Mouse (Mus musculus) intestine, postnatal 0 days (tissue): ENCODE data around the gene Epn1. TPM values are rescaled to one million over a fixed set of nuclear protein-coding genes. Genes with fewer than 3 reads are reported as not detected.
A peak's percentile ranks its signal among the peaks of the same experiment; 100 is the strongest.

Source experiments
- ATAC-seq: fragments of 200-750 bp; cut with Nextera tagmentation; 2 replicates; pipeline ENCODE4 v1.8.0; 2017; ENCODE audit warnings: mild to moderate bottlenecking, moderate TSS enrichment, moderate library complexity
- H3K27ac ChIP-seq: fragments of 300-500 bp; sonication (generic); 2 replicates; pipeline ENCODE4 v1.5.1; 2014; ENCODE audit warnings: mild to moderate bottlenecking, low read depth, low read length, moderate library complexity
- H3K27me3 ChIP-seq: fragments of 300-500 bp; sonication (generic); replicated peaks from 2 replicates; pipeline ENCODE4 v1.6.1; 2014; ENCODE audit warnings: low read length, mixed read lengths; ENCODE audit not compliant: control insufficient read depth, insufficient read depth
- H3K36me3 ChIP-seq: fragments of 300-500 bp; sonication (generic); 2 replicates; pipeline ENCODE4 v1.6.1; 2014; ENCODE audit warnings: mild to moderate bottlenecking, moderate library complexity; ENCODE audit not compliant: control insufficient read depth, insufficient read depth
- H3K4me1 ChIP-seq: fragments of 300-500 bp; sonication (generic); replicated peaks from 2 replicates; pipeline ENCODE4 v1.6.1; 2014; ENCODE audit warnings: antibody characterized with exemption, low read length, mixed read lengths; ENCODE audit not compliant: control insufficient read depth, insufficient read depth
- H3K4me2 ChIP-seq: fragments of 300-500 bp; sonication (generic); replicated peaks from 2 replicates; pipeline ENCODE4 v1.6.1; 2014; ENCODE audit warnings: low read depth, mild to moderate bottlenecking, moderate library complexity
- H3K4me3 ChIP-seq: fragments of 300-500 bp; sonication (generic); 2 replicates; pipeline ENCODE4 v1.5.1; 2014; ENCODE audit warnings: low read depth, low read length
- H3K9ac ChIP-seq: fragments of 300-500 bp; sonication (generic); 2 replicates; pipeline ENCODE4 v1.6.1; 2014; ENCODE audit warnings: mild to moderate bottlenecking, low read depth, low read length
- H3K9me3 ChIP-seq: fragments of 300-500 bp; sonication (generic); 2 replicates; pipeline ENCODE4 v1.6.1; 2016; ENCODE audit warnings: mixed run types; ENCODE audit not compliant: control insufficient read depth
- CTCF ChIP-seq: sonication (generic); IDR thresholded peaks from 2 replicates; pipeline ENCODE4 v1.5.1; 2016; ENCODE audit warnings: low read depth, mild to moderate bottlenecking, control low read depth, antibody characterized with exemption, moderate library complexity
- WGBS: fragments of 180-500 bp; shearing (Covaris S2); extraction: QIAGEN DNeasy Blood & Tissue Kit; methylation state at CpG from one replicate; pipeline ENCODE4 v1.1.7; 2014; 5-methylcytosine and 5-hydroxymethylcytosine counted together
- polyA plus RNA-seq: library from polyadenylated mRNA; unstranded; fragments of >200 nt; fragmentation: Nextera tagmentation; extraction: Ambion mirVana; gene quantifications from 2 replicates; pipeline ENCODE4 v1.2.1, GENCODE M21; 2015

The Epn1 gene
- polyA plus RNA-seq, 1 experiment from 2014 or later: 98.0 TPM

DNA sequence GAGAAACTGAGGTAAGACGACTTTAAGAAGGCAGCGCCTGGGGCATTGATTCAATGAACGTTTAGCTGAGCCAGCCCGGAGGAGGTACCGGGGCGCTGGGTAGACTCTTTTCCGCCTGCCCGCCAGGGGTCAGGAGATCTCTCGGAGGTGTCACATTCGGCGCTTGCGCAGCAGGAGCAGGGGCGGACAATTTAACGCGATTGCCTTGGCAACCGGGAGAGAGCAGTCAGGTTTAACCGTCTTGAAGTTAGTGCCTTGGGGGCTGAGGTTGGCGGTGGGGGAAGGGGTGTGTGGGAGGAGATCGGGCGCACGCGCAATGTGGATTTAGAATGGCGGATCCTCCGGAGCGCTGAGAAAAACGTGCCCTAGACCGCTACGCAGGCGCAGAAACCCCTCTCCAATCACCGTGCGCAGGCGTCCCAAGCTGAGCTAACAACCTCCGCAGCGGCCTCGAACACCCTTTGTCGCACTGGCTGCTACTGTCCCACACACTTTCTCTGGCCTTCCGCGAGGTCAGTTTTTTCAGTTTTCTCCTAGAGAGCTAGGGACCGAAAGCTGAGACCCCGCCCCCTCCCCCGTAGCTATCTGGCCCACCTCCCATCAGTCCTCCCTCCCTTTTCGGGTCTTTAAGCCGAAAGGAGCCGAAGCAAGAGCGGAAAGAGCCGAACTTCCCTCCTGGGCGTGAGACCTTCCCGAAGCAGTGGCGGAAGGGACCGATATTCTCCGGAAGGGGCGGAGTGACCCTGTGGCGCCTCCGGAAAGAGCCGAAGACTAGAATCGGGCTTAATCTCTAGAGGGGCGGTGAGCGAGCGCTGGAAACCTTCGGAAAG, 18.9 kb upstream of the Epn1 start:
- Histone ChIP-seq H3K36me3 (no peaks in the 10 kb centered on the region; the same call in 1 of the 2 replicates), H3K4me3 (peak overlapping the region; percentile 71), H3K4me2 (peak overlapping the region; percentile 99), H3K4me1 (peaks cover 6% of the 10 kb centered on the region; the same call in 1 of the 2 replicates), H3K9me3 (no peaks in the 10 kb centered on the region), H3K9ac (peak overlapping the region; percentile 92), H3K27ac (peak overlapping the region; percentile 99), H3K27me3 (peaks cover 18% of the 10 kb centered on the region)
- peak; percentile 90 for ATAC-seq
- peak; percentile 85 for TF ChIP-seq CTCF
- 0% methylated on average over 60 of the region's 60 CpGs for WGBS

DNA sequence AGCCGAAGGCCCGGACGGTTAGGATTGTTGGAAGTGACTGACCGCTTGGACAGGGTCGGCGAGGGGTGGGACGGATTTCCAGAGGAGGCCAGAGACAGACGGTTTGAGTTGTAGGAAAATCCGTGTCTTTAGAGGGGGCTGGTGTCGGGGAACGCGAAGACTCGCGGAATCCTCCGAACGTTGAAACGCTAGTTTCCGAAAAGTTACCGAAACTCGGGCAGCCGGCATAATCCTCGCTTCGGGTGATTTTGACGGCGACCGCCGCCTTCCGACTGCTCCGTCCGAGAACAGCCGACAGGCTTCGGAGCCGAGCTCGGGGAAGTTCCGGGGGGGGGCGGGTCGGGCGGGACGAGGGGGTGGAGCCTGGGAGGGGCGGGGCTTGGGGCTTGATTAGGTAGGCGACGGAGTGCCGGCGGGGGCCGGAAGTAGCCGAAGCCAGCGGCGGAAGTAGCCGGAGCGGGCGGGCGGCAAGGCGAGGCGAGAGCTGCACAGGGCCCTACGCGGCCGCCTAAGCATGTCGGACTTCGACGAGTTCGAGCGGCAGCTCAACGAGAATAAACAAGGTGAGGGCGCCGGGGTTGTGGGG, 18.2 kb upstream of the Epn1 start, which contains the start of gene U2af2:
Gene U2af2 (plus strand): TSS at position 370 of the 586 bp plus-strand sequence.
- Histone ChIP-seq H3K27me3 (peaks cover 11% of the 10 kb centered on the region), H3K9me3 (no peaks in the 10 kb centered on the region), H3K9ac (peak within 1 kb of the TSS; percentile 92), H3K4me2 (peak within 1 kb of the TSS; percentile 99), H3K27ac (peak within 1 kb of the TSS; percentile 99), H3K4me3 (peak within 1 kb of the TSS; percentile 71), H3K36me3 (peaks cover 7% of the 10 kb centered on the region), H3K4me1 (peaks cover 8% of the 10 kb centered on the region; the same call in 1 of the 2 replicates)
- under 1% methylated on average over 49 of the region's 65 CpGs for WGBS
- TF ChIP-seq CTCF: no peak
- peak; percentile 85 for ATAC-seq

DNA sequence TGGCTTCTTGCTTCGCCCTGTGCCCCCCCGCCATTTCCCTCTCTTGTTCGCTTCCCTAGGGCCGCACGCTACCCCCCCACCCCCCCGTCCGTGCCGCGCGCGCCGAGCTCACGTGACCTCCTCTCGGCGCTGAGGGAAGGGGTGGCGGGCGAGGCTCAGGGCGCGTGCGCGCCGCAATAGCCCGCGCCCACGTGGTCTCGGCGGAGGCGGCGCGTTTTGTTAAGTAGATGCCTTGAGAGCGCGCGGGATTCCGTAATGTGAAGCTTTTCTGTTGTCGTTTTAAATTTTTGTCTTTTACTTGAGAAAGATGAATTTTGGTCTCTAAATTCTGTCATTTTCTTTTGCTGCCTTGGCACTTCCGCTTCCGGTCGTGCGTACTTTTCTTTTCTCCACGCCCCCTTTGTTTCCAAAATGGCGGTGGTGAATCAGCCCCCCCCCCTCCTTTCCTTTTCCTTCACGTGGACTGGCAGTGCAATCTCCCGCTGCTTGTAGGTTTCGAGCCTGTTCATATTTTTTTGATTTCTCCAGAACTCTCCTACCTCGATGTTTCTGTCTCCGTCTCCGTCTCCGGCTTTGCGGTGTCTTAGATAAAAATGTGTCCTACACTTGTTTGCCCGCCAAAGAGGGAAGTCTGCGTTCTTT, 17.6 kb upstream of the Epn1 start:
- Histone ChIP-seq H3K27me3 (peaks cover 5% of the 10 kb centered on the region), H3K9ac (peak overlapping the region; percentile 92), H3K4me1 (peaks cover 8% of the 10 kb centered on the region; the same call in 1 of the 2 replicates), H3K4me2 (peak overlapping the region; percentile 99), H3K4me3 (peak overlapping the region; percentile 71), H3K9me3 (no peaks in the 10 kb centered on the region), H3K36me3 (peaks cover 13% of the 10 kb centered on the region), H3K27ac (peak overlapping the region; percentile 99)
- ATAC-seq: peak; percentile 65
- TF ChIP-seq CTCF: no peak
- WGBS: under 1% methylated on average over 50 of the region's 51 CpGs

DNA sequence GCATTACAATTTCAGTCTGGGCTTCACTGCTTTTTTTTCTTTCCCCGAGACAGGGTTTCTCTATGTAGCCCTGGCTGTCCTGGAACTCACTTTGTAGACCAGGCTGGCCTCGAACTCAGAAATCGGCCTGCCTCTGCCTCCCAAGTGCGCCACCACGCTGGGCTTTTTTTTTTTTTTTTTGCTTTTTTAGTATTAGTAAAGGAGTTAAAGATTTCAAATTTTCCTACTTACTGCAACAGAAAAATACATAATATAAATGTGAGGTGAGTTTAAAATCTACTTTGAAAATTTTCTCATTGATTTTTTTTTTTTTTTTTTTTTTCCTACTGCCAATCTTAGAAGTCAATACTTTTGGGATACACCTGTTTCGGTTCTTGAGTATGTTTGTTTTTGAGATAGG, 15.1 kb upstream of the Epn1 start:
- Histone ChIP-seq H3K27ac (no peak overlapping the region), H3K36me3 (peaks cover 37% of the 10 kb centered on the region), H3K9me3 (no peaks in the 10 kb centered on the region), H3K27me3 (no peaks in the 10 kb centered on the region), H3K4me2 (0 out of 2 replicates have a peak overlapping the region, but pooled peaks have one; percentile 99), H3K9ac (no peak overlapping the region), H3K4me3 (no peak overlapping the region), H3K4me1 (peaks cover 8% of the 10 kb centered on the region; the same call in 1 of the 2 replicates)
- 90% methylated on average over 6 of the region's 6 CpGs for WGBS
- no peak for ATAC-seq
- no peak for TF ChIP-seq CTCF

DNA sequence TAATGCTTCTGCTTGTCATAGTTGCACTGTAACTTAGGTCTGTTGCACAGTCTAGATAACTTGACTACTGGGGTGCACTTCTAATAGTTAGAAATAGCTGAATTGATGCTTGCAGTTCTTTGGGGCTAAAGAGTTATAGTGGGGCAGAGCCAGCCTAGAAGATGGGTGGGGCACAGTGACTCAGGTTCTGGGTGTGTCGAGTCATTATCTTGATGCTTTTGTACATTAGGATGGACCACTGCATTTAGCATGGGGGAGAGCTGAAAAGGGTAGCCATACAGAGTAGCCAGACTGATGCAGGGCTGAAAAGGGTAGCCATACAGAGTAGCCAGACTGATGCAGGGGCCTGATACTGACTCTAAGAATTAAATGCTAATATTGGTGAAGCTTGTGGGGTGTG, 6.4 kb upstream of the Epn1 start:
- 25% methylated on average over 1 of the region's 1 CpGs for WGBS
- Histone ChIP-seq H3K27ac (no peak overlapping the region), H3K4me2 (no peak overlapping the region), H3K36me3 (peaks cover 88% of the 10 kb centered on the region), H3K4me3 (no peak overlapping the region), H3K9me3 (no peaks in the 10 kb centered on the region), H3K9ac (no peak overlapping the region), H3K4me1 (no peaks in the 10 kb centered on the region), H3K27me3 (no peaks in the 10 kb centered on the region)
- ATAC-seq: no peak
- TF ChIP-seq CTCF: no peak

DNA sequence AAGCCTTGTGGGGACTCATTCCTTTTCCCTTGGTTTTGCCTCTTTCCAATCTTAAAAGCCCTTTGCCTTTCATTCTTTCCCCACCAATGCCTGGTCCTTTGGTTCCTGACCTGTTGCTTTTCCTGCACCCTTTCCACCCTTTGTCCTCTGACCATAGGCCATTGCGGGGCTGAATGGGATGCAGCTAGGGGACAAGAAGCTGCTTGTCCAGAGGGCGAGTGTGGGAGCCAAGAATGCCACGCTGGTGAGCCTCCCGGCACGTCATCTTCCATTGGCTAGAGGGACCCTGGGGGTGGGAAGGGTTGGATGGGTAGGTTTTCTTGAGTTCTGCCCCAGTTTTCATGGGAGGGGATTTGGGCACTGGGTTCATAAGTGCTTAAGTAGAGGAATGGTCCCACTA, 5.1 kb upstream of the Epn1 start:
- H3K4me2 ChIP-seq: no peak overlapping the region
- H3K27me3 ChIP-seq: no peaks in the 10 kb centered on the region
- TF ChIP-seq CTCF: no peak
- no peak overlapping the region for H3K4me3 ChIP-seq
- no peak overlapping the region for H3K27ac ChIP-seq
- 94% methylated on average over 5 of the region's 5 CpGs for WGBS
- no peaks in the 10 kb centered on the region for H3K4me1 ChIP-seq
- no peak for ATAC-seq
- no peak overlapping the region for H3K9ac ChIP-seq
- H3K9me3 ChIP-seq: no peaks in the 10 kb centered on the region
- H3K36me3 ChIP-seq: peaks cover 79% of the 10 kb centered on the region
